12 mouse cellular contexts compared by ENCODE assay signal in genomic region chr4:115848990-115849677, GRCm38 (mm10). TPM values are rescaled to one million over a fixed set of nuclear protein-coding genes. Genes with fewer than 3 reads are reported as not detected.
DNase-seq lines count a peak whose midpoint lies in the region; ATAC-seq lines count a peak whose summit lies in the region.
"Had no signal": no experiment of that assay in that cellular context is flagged by ENCODE, and none has a peak within 500 bp of the region (broad histone marks: within the 10 kb centered on the region; RNA-seq: fewer than 3 reads in every experiment).

No protein-coding gene starts in this region.

- WGBS in forebrain, embryonic 10.5 days: 80% methylated on average over 8 of the region's 8 CpGs
- 81% methylated on average over 8 of the region's 8 CpGs for WGBS in forebrain, embryonic 14.5 days
- 42% methylated on average over 8 of the region's 8 CpGs for WGBS in macrophage (ENCODE audit: missing documents)

- H3K4me1 ChIP-seq in forebrain, embryonic 10.5 days: peaks cover 13% of the 10 kb centered on the region; the same call in 1 of the 2 replicates
- H3K4me1 ChIP-seq in forebrain, embryonic 14.5 days (ENCODE audit: control insufficient read depth, insufficient read depth, low read length): no peaks in the 10 kb centered on the region; the same call in 1 of the 2 replicates
- H3K4me1 ChIP-seq: hindbrain, embryonic 12.5 days had no signal

- peaks cover 48% of the 10 kb centered on the region for H3K36me3 ChIP-seq in forebrain, embryonic 10.5 days (replicated peaks)
- peaks cover 17% of the 10 kb centered on the region for H3K36me3 ChIP-seq in forebrain, embryonic 14.5 days (ENCODE audit: control insufficient read depth, insufficient read depth, low read length)
- peaks cover 49% of the 10 kb centered on the region for H3K36me3 ChIP-seq in macrophage (ENCODE audit: inconsistent target)

- peaks cover 88% of the 10 kb centered on the region for H3K79me2 ChIP-seq in macrophage (ENCODE audit: inconsistent target)

- H3K9me3 ChIP-seq in forebrain, embryonic 10.5 days: no peaks in the 10 kb centered on the region
- no peaks in the 10 kb centered on the region for H3K9me3 ChIP-seq in forebrain, embryonic 14.5 days (replicated peaks; ENCODE audit: control insufficient read depth, low read length)
- H3K9me3 ChIP-seq: hindbrain, embryonic 12.5 days; limb, embryonic 13.5 days had no signal

- H3K4me3 ChIP-seq in forebrain, embryonic 10.5 days: no peak overlapping the region
- no peak overlapping the region for H3K4me3 ChIP-seq in forebrain, embryonic 14.5 days (ENCODE audit: low read depth, low read length)
- no peak overlapping the region for H3K4me3 ChIP-seq in macrophage (ENCODE audit: inconsistent target)
- H3K4me3 ChIP-seq: hindbrain, embryonic 12.5 days; limb, embryonic 13.5 days had no signal

- H3K27ac ChIP-seq in forebrain, embryonic 10.5 days: peak overlapping the region; percentile 48; the same call in 1 of the 2 replicates
- H3K27ac ChIP-seq in forebrain, embryonic 14.5 days (ENCODE audit: low read depth, low read length): no peak overlapping the region
- H3K27ac ChIP-seq in macrophage: peak overlapping the region; percentile 99
- H3K27ac ChIP-seq: hindbrain, embryonic 12.5 days; limb, embryonic 13.5 days had no signal

- no peak for ATAC-seq in forebrain, embryonic 14.5 days

- no peak overlapping the region for H3K9ac ChIP-seq in forebrain, embryonic 14.5 days (ENCODE audit: low read length)
- H3K9ac ChIP-seq: hindbrain, embryonic 12.5 days; limb, embryonic 13.5 days had no signal

- DNase-seq in forebrain, embryonic 10.5 days (ENCODE audit: extremely low spot score, low spot score): no peak
- DNase-seq in forebrain, embryonic 14.5 days (ENCODE audit: low spot score): no peak
- peak; percentile 59 for DNase-seq in spleen, adult 12 weeks (ENCODE audit: low spot score)
- no peak for DNase-seq in spleen, adult 18-20 months
- DNase-seq in urinary bladder, postnatal 36 days (ENCODE audit: low spot score in 2 of 2): no peak
- DNase-seq in lung, postnatal 4 days: no peak
- no peak for DNase-seq in frontal cortex, postnatal 25 days (ENCODE audit: low spot score in 2 of 2)
- DNase-seq: cerebellum, adult 8-10 months had no signal

- no peak overlapping the region for H3K4me2 ChIP-seq in forebrain, embryonic 14.5 days (ENCODE audit: low read length)
- H3K4me2 ChIP-seq: hindbrain, embryonic 12.5 days; limb, embryonic 13.5 days had no signal

- no peaks in the 10 kb centered on the region for H3K27me3 ChIP-seq in forebrain, embryonic 10.5 days (ENCODE audit: poor library complexity, severe bottlenecking)
- H3K27me3 ChIP-seq in forebrain, embryonic 14.5 days (replicated peaks; ENCODE audit: control insufficient read depth, insufficient read depth, low read length): no peaks in the 10 kb centered on the region
- H3K27me3 ChIP-seq: hindbrain, embryonic 12.5 days had no signal

RNA-seq across cellular contexts. Expression of gene Mknk1, which starts 10.1 kb away (rescaled TPM):
- polyA plus RNA-seq in forebrain, embryonic 10.5 days (2016; fragmentation: Nextera tagmentation; extraction: Ambion mirVana): 26.5 and 26.8 TPM in 2 replicates
- 19.6 and 20.0 TPM in 2 replicates for polyA plus RNA-seq in forebrain, embryonic 14.5 days (2014; fragmentation: Nextera tagmentation; extraction: Ambion mirVana)
- 100 to 1,000 TPM in 25 of 26 experiments, 10 to 100 TPM in 1; 80.0 to 780 (median 373) TPM for total RNA-seq in macrophage (2018; cell fraction: chromatin; rRNA removed)
- 100 to 1,000 TPM in 10 of 26 experiments, 10 to 100 TPM in 16; 52.2 to 151 (median 89.7) TPM for total RNA-seq in macrophage (2018; cell fraction: cytosol; rRNA removed)
- 100 to 1,000 TPM in 21 of 26 experiments, 10 to 100 TPM in 5; 56.6 to 406 (median 188) TPM for total RNA-seq in macrophage (2018; cell fraction: nucleus; rRNA removed)
- 62.4 to 141 TPM (median 130 TPM) in 3 replicates for polyA plus RNA-seq in macrophage (2018)

RNA-seq across cellular contexts. Expression of gene Mob3c, which starts 21.2 kb away (rescaled TPM):
- 2.7 and 3.9 TPM in 2 replicates for polyA plus RNA-seq in forebrain, embryonic 10.5 days (2016; fragmentation: Nextera tagmentation; extraction: Ambion mirVana)
- polyA plus RNA-seq in forebrain, embryonic 14.5 days (2014; fragmentation: Nextera tagmentation; extraction: Ambion mirVana): 3.1 and 3.9 TPM in 2 replicates
- total RNA-seq in macrophage (2018; cell fraction: chromatin; rRNA removed): 100 to 1,000 TPM in 22 of 26 experiments, 10 to 100 TPM in 4; 81.4 to 234 (median 122) TPM
- total RNA-seq in macrophage (2018; cell fraction: cytosol; rRNA removed): 10 to 100 TPM; 24.1 to 64.9 (median 31.5) TPM
- total RNA-seq in macrophage (2018; cell fraction: nucleus; rRNA removed): 100 to 1,000 TPM in 18 of 26 experiments, 10 to 100 TPM in 8; 66.0 to 229 (median 125) TPM
- 16.6 to 27.7 TPM (median 23.8 TPM) in 3 replicates for polyA plus RNA-seq in macrophage (2018)

RNA-seq across cellular contexts. Expression of gene Kncn, which starts 35.1 kb away (rescaled TPM):
- polyA plus RNA-seq in forebrain, embryonic 10.5 days (2016; fragmentation: Nextera tagmentation; extraction: Ambion mirVana): not detected in 2 replicates
- polyA plus RNA-seq in forebrain, embryonic 14.5 days (2014; fragmentation: Nextera tagmentation; extraction: Ambion mirVana): 0.31 TPM in 1 of 2 replicates, not detected in the other
- 1 to 10 TPM in 2 of 26 experiments, under 1 TPM in 2, not detected in 22; 0.77 to 1.6 (median 0.97) TPM for total RNA-seq in macrophage (2018; cell fraction: chromatin; rRNA removed)
- not detected for total RNA-seq in macrophage (2018; cell fraction: cytosol; rRNA removed)
- total RNA-seq in macrophage (2018; cell fraction: nucleus; rRNA removed): 1 to 10 TPM in 3 of 26 experiments, under 1 TPM in 5, not detected in 18; 0.29 to 1.4 (median 0.75) TPM
- not detected in 3 replicates for polyA plus RNA-seq in macrophage (2018)
- polyA plus RNA-seq: hindbrain, embryonic 12.5 days; large intestine, adult 2 months; limb, embryonic 13.5 days had no signal

RNA-seq across cellular contexts. Expression of gene 6430628N08Rik, which starts 41.3 kb away (rescaled TPM):
- polyA plus RNA-seq in forebrain, embryonic 10.5 days (2016; fragmentation: Nextera tagmentation; extraction: Ambion mirVana): 0.16 TPM in 1 of 2 replicates, not detected in the other
- polyA plus RNA-seq in forebrain, embryonic 14.5 days (2014; fragmentation: Nextera tagmentation; extraction: Ambion mirVana): not detected in 2 replicates
- total RNA-seq in macrophage (2018; cell fraction: chromatin; rRNA removed): not detected
- not detected for total RNA-seq in macrophage (2018; cell fraction: cytosol; rRNA removed)
- total RNA-seq in macrophage (2018; cell fraction: nucleus; rRNA removed): under 1 TPM in 1 of 26 experiments, not detected in 25; 0.55 TPM
- not detected in 3 replicates for polyA plus RNA-seq in macrophage (2018)
- polyA plus RNA-seq: large intestine, adult 2 months; limb, embryonic 13.5 days had no signal
